Mouse (Mus musculus) subcutaneous adipose tissue, adult 2 months (tissue): ENCODE measurements around the gene Gm14139. TPM values are rescaled to one million over a fixed set of nuclear protein-coding genes. Genes with fewer than 3 reads are reported as not detected.

Source experiments
- polyA plus RNA-seq: library from polyadenylated mRNA; depleted of rRNA; stranded (reverse); fragments of >200 nt; gene quantifications from 2 replicates; pipeline ENCODE4 v1.2.3, GENCODE M21; 2012; ENCODE audit warnings: low replicate concordance; rRNA removed

Gene Gm14139
- not detected in 2 replicates for polyA plus RNA-seq

DNA sequence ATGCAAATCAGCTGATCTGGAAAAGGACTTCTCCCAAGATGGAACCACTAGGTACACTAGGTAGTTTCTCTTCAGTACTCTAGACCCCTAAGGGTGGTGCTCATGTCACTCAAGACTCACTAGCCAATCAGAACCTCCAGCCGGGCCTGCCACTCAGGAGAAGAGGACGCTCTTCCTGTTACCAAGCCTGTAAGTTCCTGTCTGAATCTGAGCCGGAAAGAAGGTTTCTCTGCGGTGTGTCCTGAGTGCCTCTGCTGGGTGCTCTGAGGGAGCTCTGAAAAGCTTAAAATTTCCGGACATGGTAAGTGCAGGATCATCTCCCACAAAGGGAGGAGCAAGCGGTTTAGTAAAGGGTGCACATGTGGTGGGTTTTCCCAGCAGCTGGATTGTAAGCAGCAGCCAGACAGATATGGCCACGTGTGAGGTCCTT is at the start of gene Gm14139:
Gene Gm14139 (plus strand): TSS at position 186 of the 430 bp plus-strand sequence.

DNA sequence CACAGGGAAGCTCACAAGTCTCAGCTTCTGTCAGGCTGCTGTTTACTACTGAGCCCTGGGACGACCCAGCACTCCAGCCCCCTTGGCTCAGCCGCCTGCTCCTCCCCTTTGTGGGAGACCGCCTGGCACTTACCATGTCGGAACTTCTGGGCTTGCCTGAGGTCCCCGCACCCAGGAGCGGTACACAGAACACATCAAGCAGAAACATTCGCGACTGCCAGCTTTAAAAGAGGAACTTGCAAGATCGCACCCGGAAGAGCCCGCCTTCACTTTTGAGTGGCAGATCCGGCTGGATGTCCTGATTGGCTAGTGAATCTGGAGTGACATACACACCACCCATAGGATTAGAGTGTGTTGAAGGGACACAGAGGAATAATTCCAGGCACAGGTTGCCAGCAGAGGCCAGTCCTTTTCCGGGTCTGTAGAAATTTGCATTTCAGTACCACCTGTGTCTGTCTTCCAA is 45.1 kb upstream of the Gm14139 start, which contains the start of gene Zfp120:
Gene Zfp120 (minus strand): TSS at position 274 of the 463 bp plus-strand sequence.

DNA sequence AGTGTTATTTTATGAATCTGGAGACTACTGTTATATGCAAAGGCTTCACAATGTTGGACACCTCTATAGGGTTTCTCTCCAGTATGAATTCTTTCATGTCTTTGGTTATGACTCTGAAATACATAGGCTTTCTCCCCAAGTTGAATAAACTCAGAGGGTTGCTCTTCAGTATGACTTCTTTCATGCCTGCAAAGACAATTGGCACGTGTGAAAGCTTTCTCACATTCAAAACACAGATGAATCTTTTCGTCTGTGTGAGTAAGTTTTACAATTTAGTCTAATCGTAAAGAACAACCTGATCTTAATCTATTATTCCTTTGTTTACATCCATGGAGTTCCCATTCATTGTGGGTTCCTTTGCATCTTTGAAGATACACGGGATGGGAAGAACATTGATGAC is 2.0 kb upstream of the Gm14139 start, which contains the start of gene Gm10770:
Gene Gm10770 (minus strand): TSS at position 101 of the 400 bp plus-strand sequence.

DNA sequence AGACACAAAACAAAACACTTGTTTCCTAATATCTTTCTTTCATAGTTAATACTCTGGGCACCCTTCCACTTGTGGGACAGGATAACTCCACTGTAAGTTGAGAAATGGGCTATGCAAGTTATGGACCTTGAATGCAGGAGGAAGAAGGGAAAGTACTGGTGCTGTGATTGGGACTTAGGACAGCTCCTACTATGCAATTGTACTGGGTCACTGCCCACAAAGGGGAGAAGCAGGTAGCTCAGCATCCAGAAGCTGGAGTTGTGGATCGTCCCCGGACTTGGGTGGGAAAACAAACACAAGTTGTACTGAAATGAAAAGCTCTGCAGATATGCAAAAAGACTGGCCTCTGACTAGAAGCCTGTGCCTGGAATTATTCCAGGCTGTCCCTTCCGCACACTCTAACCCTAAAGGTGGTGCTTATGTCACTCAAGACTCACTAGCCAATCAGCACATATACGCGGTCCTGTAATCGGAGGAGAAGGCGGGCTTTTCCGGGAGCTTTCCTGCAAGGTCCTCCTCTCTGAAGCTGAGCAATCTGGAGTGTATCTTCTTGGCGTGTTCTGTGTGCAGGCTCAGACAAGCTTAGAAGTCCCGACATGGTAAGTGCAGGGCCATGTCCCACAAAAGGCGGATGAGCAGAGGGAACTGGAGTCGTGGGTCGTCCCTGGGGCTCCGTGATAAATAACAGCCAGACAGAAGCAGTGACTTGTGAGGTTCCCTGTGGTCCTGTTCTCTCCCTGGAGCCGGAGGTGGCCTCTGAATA is 36.2 kb downstream of the Gm14139 start, which contains the start of gene Zfp937:
Gene Zfp937 (plus strand): TSS at position 474 of the 763 bp plus-strand sequence.

Other genes with a start within 250 kb of the Gm14139 start
- 2.4 and 2.6 TPM in 2 replicates for gene Zfp120, start 45.0 kb upstream of the Gm14139 start, polyA plus RNA-seq
- not detected in 2 replicates for gene Gm10770, start 2.1 kb upstream of the Gm14139 start, polyA plus RNA-seq
- 0.53 and 1.3 TPM in 2 replicates for gene Zfp937, start 36.3 kb downstream of the Gm14139 start, polyA plus RNA-seq
- 0.40 and 0.58 TPM in 2 replicates for gene Gm21994, start 73.8 kb downstream of the Gm14139 start, polyA plus RNA-seq
- not detected in 2 replicates for gene Gm14124, start 75.8 kb downstream of the Gm14139 start, polyA plus RNA-seq
- not detected in 2 replicates for gene Gm10130, start 141.9 kb downstream of the Gm14139 start, polyA plus RNA-seq
- 2.2 and 3.1 TPM in 2 replicates for gene 3300002I08Rik, start 181.0 kb downstream of the Gm14139 start, polyA plus RNA-seq